Mouse (Mus musculus): Measurements from ENCODE around the gene Slc39a11. TPM values are rescaled to one million over a fixed set of nuclear protein-coding genes. Genes with fewer than 3 reads are reported as not detected.

The Slc39a11 gene
- total and polyA plus RNA-seq, 3 experiments: 43.2 to 54.4 (median 51.0) TPM

DNA sequence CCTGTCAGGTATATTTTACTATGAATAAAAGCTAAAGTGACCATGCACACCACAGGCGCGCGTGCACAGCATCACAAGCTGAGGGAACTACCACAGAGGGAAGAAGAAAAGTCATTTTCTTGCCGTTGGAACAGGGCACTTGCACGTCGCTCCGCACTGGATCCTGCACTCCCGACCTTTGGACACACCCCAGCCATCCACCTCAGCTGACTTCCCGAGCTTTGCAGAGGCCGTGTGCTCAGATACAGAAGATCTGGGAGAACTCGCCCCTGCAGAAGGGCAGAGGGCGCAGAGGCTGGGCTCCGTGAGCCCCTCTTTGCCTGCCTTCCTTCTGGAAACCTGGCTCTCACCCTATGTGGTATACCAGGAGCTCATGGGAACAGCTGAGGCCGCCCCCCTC lies 359.0 kb downstream of the Slc39a11 start:
- peaks cover 6 to 27% of the 10 kb centered on the region in 2 experiments; a peak in 2 of 4 replicates for H3K4me1 ChIP-seq (ENCODE audit: control insufficient read depth in 1 of 2, insufficient read depth in 2 of 2)
- peaks cover 6 to 31% of the 10 kb centered on the region in 2 experiments for H3K36me3 ChIP-seq (replicated peaks in 1 of 2; ENCODE audit: control insufficient read depth in 1 of 2, insufficient read depth in 1 of 2, low read length in 1 of 2)
- H3K4me2 ChIP-seq (ENCODE audit: insufficient read depth, low read depth, poor library complexity, severe bottlenecking): no peak overlapping the region
- H3K9ac ChIP-seq (ENCODE audit: insufficient read depth, low read depth): no peak overlapping the region
- in situ Hi-C loops (cut with MboI; ENCODE audit: low pct_ligation_motif_present, low pct_unique_long_range_greater_than_20kb, low sequenced_read_pairs): loop anchor here (25.0 kb wide), 1 partner anchor 521 kb away; no protein-coding TSS in a partner anchor
- H3K4me3 ChIP-seq (replicated peaks in 1 of 3; ENCODE audit: low read depth in 2 of 3, low read length in 2 of 3, poor library complexity in 1 of 3): no peak overlapping the region
- no peaks in the 10 kb centered on the region for H3K79me2 ChIP-seq (replicated peaks; ENCODE audit: control insufficient read depth, extremely low read depth, insufficient read depth, poor library complexity, severe bottlenecking)
- no peak for TF ChIP-seq HCFC1 (IDR thresholded peaks at IDR 0.05; ENCODE audit: low read depth, low read length)
- TF ChIP-seq ETS1 (conservative IDR thresholded peaks at IDR 0.05; ENCODE audit: low read depth, low read length): no peak
- TF ChIP-seq USF1 (IDR thresholded peaks at IDR 0.05; ENCODE audit: low read depth, low read length): no peak
- no peak for TF ChIP-seq CTCF (conservative IDR thresholded peaks at IDR 0.05 in 1 of 2, IDR thresholded peaks at IDR 0.05 in 1 of 2; ENCODE audit: low read depth in 2 of 2, low read length in 2 of 2)
- dilution Hi-C loops (cut with MboI; ENCODE audit: extremely low pct_ligation_motif_present, extremely low pct_unique_long_range_greater_than_20kb, low sequenced_read_pairs): no loop called here
- H3K27me3 ChIP-seq (replicated peaks): no peaks in the 10 kb centered on the region
- H3K9me3 ChIP-seq (replicated peaks; ENCODE audit: low read length): no peaks in the 10 kb centered on the region
- H3K27ac ChIP-seq (ENCODE audit: insufficient read depth, low read depth): no peak overlapping the region
- no peak for DNase-seq (ENCODE audit: extremely low read depth)

- dilution Hi-C loops (cut with MboI; ENCODE audit: extremely low pct_ligation_motif_present, extremely low pct_unique_long_range_greater_than_20kb, low sequenced_read_pairs) (no loop called here), in situ Hi-C loops (cut with MboI; ENCODE audit: low pct_ligation_motif_present, low pct_unique_long_range_greater_than_20kb, low sequenced_read_pairs) (loop anchor here (10.0 to 25.0 kb wide), 2 partner anchors 90 to 527 kb away; no protein-coding TSS in a partner anchor)
- Histone ChIP-seq H3K9me3 (replicated peaks; ENCODE audit: low read length) (no peaks in the 10 kb centered on the region), H3K4me1 (ENCODE audit: control insufficient read depth in 1 of 2, insufficient read depth in 2 of 2) (peaks cover 6 to 33% of the 10 kb centered on the region in 2 experiments; a peak in 2 of 4 replicates), H3K4me3 (replicated peaks in 1 of 3; ENCODE audit: low read depth in 2 of 3, low read length in 2 of 3, poor library complexity in 1 of 3) (peak overlapping the region; percentile 5 to 22 (median 12)), H3K9ac (ENCODE audit: insufficient read depth, low read depth) (peak overlapping the region; percentile 1; the same call in 1 of the 2 replicates), H3K79me2 (replicated peaks; ENCODE audit: control insufficient read depth, extremely low read depth, insufficient read depth, poor library complexity, severe bottlenecking) (no peaks in the 10 kb centered on the region), H3K27me3 (replicated peaks) (no peaks in the 10 kb centered on the region), H3K36me3 (replicated peaks in 1 of 2; ENCODE audit: control insufficient read depth in 1 of 2, insufficient read depth in 1 of 2, low read length in 1 of 2) (peaks cover 6 to 22% of the 10 kb centered on the region in 2 experiments), H3K4me2 (ENCODE audit: insufficient read depth, low read depth, poor library complexity, severe bottlenecking) (peak overlapping the region; percentile 69), H3K27ac (ENCODE audit: insufficient read depth, low read depth) (no peak overlapping the region)
- DNase-seq (ENCODE audit: extremely low read depth): peak; percentile 80
- TF ChIP-seq JUND (conservative IDR thresholded peaks at IDR 0.05; ENCODE audit: low read depth, low read length) (no peak), POLR2AphosphoS2 (IDR thresholded peaks at IDR 0.05; ENCODE audit: low read depth, low read length) (no peak), CHD2 (IDR thresholded peaks at IDR 0.05; ENCODE audit: low read length) (no peak), ZKSCAN1 (IDR thresholded peaks at IDR 0.05; ENCODE audit: borderline replicate concordance, low read depth, low read length) (no peak), JUN (IDR thresholded peaks at IDR 0.05; ENCODE audit: insufficient read depth, low read depth, low read length) (peak; percentile 31; the same call in 1 of the 2 replicates), RCOR1 (conservative IDR thresholded peaks at IDR 0.05; ENCODE audit: low read depth, low read length) (no peak), USF1 (IDR thresholded peaks at IDR 0.05; ENCODE audit: low read depth, low read length) (no peak), MAZ (IDR thresholded peaks at IDR 0.05; ENCODE audit: low read depth, low read length) (no peak), E2F4 (IDR thresholded peaks at IDR 0.05; ENCODE audit: insufficient replicate concordance, low read depth, low read length) (no peak), UBTF (IDR thresholded peaks at IDR 0.05; ENCODE audit: low read depth, low read length) (peak; percentile 59; the same call in 1 of the 2 replicates), PAX5 (IDR thresholded peaks at IDR 0.05; ENCODE audit: low read length) (no peak), TCF12 (IDR thresholded peaks at IDR 0.05; ENCODE audit: low read depth, low read length) (peak; percentile 52; the same call in 1 of the 2 replicates), MEF2A (IDR thresholded peaks at IDR 0.05; ENCODE audit: borderline replicate concordance, low read depth, low read length) (no peak), MAX (IDR thresholded peaks at IDR 0.05; ENCODE audit: low read length) (peak; percentile 58), TBP (conservative IDR thresholded peaks at IDR 0.05; ENCODE audit: low read depth, low read length) (0 out of 2 replicates have a peak, but pooled peaks have one; percentile 26), SMC3 (IDR thresholded peaks at IDR 0.05; ENCODE audit: low read depth, low read length) (peak; percentile 2; the same call in 1 of the 2 replicates), ZNF384 (IDR thresholded peaks at IDR 0.05; ENCODE audit: low read depth, low read length) (peak; percentile 82), POLR2A (IDR thresholded peaks at IDR 0.05; ENCODE audit: low read depth, low read length) (no peak), USF2 (conservative IDR thresholded peaks at IDR 0.05; ENCODE audit: low read depth, low read length) (no peak), ZMIZ1 (IDR thresholded peaks at IDR 0.05; ENCODE audit: low read depth, low read length) (no peak), ELF1 (IDR thresholded peaks at IDR 0.05; ENCODE audit: low read depth, low read length) (no peak), NELFE (IDR thresholded peaks at IDR 0.05; ENCODE audit: low read depth, low read length) (no peak), EP300 (IDR thresholded peaks at IDR 0.05; ENCODE audit: low read length) (peak; percentile 88), BHLHE40 (IDR thresholded peaks at IDR 0.05; ENCODE audit: low read depth, low read length) (no peak), GABPA (IDR thresholded peaks at IDR 0.05; ENCODE audit: insufficient replicate concordance, low read depth, low read length) (no peak), KAT2A (IDR thresholded peaks at IDR 0.05; ENCODE audit: insufficient replicate concordance, low read length) (no peak), MXI1 (IDR thresholded peaks at IDR 0.05; ENCODE audit: low read depth, low read length) (peak; percentile 66; the same call in 1 of the 2 replicates), HCFC1 (IDR thresholded peaks at IDR 0.05; ENCODE audit: low read depth, low read length) (no peak), RAD21 (IDR thresholded peaks at IDR 0.05; ENCODE audit: low read depth, low read length) (no peak)
Observed at GRCm38 (mm10) chr11:113284951-113285741, 364.7 kb downstream of the Slc39a11 start.

Data from CH12.LX (cell line).